In the genomic region with DNA sequence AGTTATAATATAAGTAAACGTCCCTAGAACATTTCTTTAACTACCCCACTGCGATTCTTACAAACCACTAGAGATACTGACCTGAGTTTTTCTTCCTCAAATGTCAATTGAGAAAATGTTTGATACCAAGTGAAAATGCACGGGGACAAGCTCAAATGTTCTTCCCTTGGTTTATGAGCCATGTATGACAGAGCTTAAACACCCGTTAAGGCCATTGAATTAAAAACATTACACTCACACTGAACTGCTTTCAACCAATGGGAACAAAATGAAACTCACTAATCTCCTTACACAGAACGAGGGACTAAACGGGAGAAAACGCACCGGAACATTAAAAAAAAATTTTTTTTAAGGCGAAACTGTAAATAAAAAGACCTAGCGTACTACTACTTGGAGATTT, we compare ENCODE assay signal across 8 mouse cellular contexts. TPM values are rescaled to one million over a fixed set of nuclear protein-coding genes. Genes with fewer than 3 reads are reported as not detected.
DNase-seq lines count a peak whose midpoint lies in the region; ATAC-seq lines count a peak whose summit lies in the region.

No protein-coding gene starts in this region.

- no peaks in the 10 kb centered on the region for H3K36me3 ChIP-seq in lung, embryonic 16.5 days (ENCODE audit: control insufficient read depth, insufficient read depth, low read length)
- peaks cover 71% of the 10 kb centered on the region for H3K36me3 ChIP-seq in erythroblast, embryonic 14.5 days (ENCODE audit: control insufficient read depth)
- H3K36me3 ChIP-seq in limb, embryonic 12.5 days, result peaks cover 18% of the 10 kb centered on the region
- no peaks in the 10 kb centered on the region for H3K36me3 ChIP-seq in neural tube, embryonic 15.5 days

- H3K9ac ChIP-seq in lung, embryonic 16.5 days (ENCODE audit: low read length), result peak overlapping the region; percentile 66
- peak overlapping the region; percentile 65 for H3K9ac ChIP-seq in limb, embryonic 12.5 days (replicated peaks)
- H3K9ac ChIP-seq in neural tube, embryonic 15.5 days (replicated peaks), result peak overlapping the region; percentile 45

- H3K27me3 ChIP-seq in lung, embryonic 16.5 days (ENCODE audit: control insufficient read depth, insufficient read depth, low read depth, low read length), result no peaks in the 10 kb centered on the region
- H3K27me3 ChIP-seq in erythroblast, embryonic 14.5 days (ENCODE audit: control insufficient read depth), result no peaks in the 10 kb centered on the region
- H3K27me3 ChIP-seq in limb, embryonic 12.5 days, result no peaks in the 10 kb centered on the region
- no peaks in the 10 kb centered on the region for H3K27me3 ChIP-seq in neural tube, embryonic 15.5 days (replicated peaks)

- peak overlapping the region; percentile 71 for H3K4me2 ChIP-seq in lung, embryonic 16.5 days (ENCODE audit: low read depth, low read length)
- peak overlapping the region; percentile 55 for H3K4me2 ChIP-seq in limb, embryonic 12.5 days
- peak overlapping the region; percentile 65 for H3K4me2 ChIP-seq in neural tube, embryonic 15.5 days

- H3K4me1 ChIP-seq in lung, embryonic 16.5 days (replicated peaks; ENCODE audit: control insufficient read depth, insufficient read depth, low read length), result peaks cover 35% of the 10 kb centered on the region
- peaks cover 56% of the 10 kb centered on the region for H3K4me1 ChIP-seq in erythroblast, embryonic 14.5 days (ENCODE audit: control insufficient read depth)
- peaks cover 36% of the 10 kb centered on the region for H3K4me1 ChIP-seq in limb, embryonic 12.5 days (replicated peaks)
- H3K4me1 ChIP-seq in neural tube, embryonic 15.5 days, result peaks cover 41% of the 10 kb centered on the region

- DNase-seq in lung, postnatal 14 days, result no peak
- no peak for DNase-seq in right cerebral cortex, postnatal 25 days
- no peak for DNase-seq in T-cell, adult 2 months (ENCODE audit: low spot score)
- DNase-seq in Muller cell, postnatal 12 days (ENCODE audit: inconsistent ontology term), result no peak

- WGBS in lung, embryonic 16.5 days, result 10% methylated on average over 10 of the region's 10 CpGs
- 20% methylated on average over 10 of the region's 10 CpGs for WGBS in limb, embryonic 12.5 days
- WGBS in neural tube, embryonic 15.5 days, result 13% methylated on average over 10 of the region's 10 CpGs

- ATAC-seq in lung, embryonic 16.5 days (ENCODE audit: low read depth), result no peak
- ATAC-seq in limb, embryonic 12.5 days (ENCODE audit: insufficient number of reproducible peaks, insufficient read depth, low FRiP score, low TSS enrichment, low read depth), result no peak
- peak; percentile 18; the same call in 1 of the 2 replicates for ATAC-seq in neural tube, embryonic 15.5 days (ENCODE audit: low FRiP score)

- H3K9me3 ChIP-seq in lung, embryonic 16.5 days (ENCODE audit: control insufficient read depth, low read length), result no peaks in the 10 kb centered on the region
- H3K9me3 ChIP-seq in erythroblast, embryonic 14.5 days (ENCODE audit: control insufficient read depth, low read length), result peaks cover under 1% of the 10 kb centered on the region; the same call in 1 of the 2 replicates
- H3K9me3 ChIP-seq in limb, embryonic 12.5 days, result no peaks in the 10 kb centered on the region
- H3K9me3 ChIP-seq in neural tube, embryonic 15.5 days (replicated peaks), result no peaks in the 10 kb centered on the region

- peak overlapping the region; percentile 86 for H3K27ac ChIP-seq in lung, embryonic 16.5 days (ENCODE audit: low read length)
- peak overlapping the region; percentile 96 for H3K27ac ChIP-seq in limb, embryonic 12.5 days
- H3K27ac ChIP-seq in neural tube, embryonic 15.5 days (replicated peaks), result peak overlapping the region; percentile 91

- H3K4me3 ChIP-seq in lung, embryonic 16.5 days (ENCODE audit: low read length), result peak overlapping the region; percentile 52
- H3K4me3 ChIP-seq in erythroblast, embryonic 14.5 days (replicated peaks), result peak overlapping the region; percentile 81
- H3K4me3 ChIP-seq in limb, embryonic 12.5 days (replicated peaks), result peak overlapping the region; percentile 45
- peak overlapping the region; percentile 44 for H3K4me3 ChIP-seq in neural tube, embryonic 15.5 days (replicated peaks)

RNA-seq across cellular contexts. Expression of gene Chd2, which starts 4.4 kb away (rescaled TPM):
- polyA plus RNA-seq in lung, embryonic 16.5 days (2015; fragmentation: Nextera tagmentation; extraction: Ambion mirVana), result 53.7 and 58.9 TPM in 2 replicates
- polyA plus RNA-seq in erythroblast, embryonic 14.5 days (2012), result 6.4 and 7.1 TPM in 2 replicates
- 66.8 and 70.3 TPM in 2 replicates for polyA plus RNA-seq in limb, embryonic 12.5 days (2016; fragmentation: Nextera tagmentation; extraction: Ambion mirVana)
- 31.2 and 39.3 TPM in 2 replicates for polyA plus RNA-seq in neural tube, embryonic 15.5 days (2015; fragmentation: Nextera tagmentation; extraction: Ambion mirVana)
